Mouse (Mus musculus): ENCODE measurements around the gene Nudt17.

DNA sequence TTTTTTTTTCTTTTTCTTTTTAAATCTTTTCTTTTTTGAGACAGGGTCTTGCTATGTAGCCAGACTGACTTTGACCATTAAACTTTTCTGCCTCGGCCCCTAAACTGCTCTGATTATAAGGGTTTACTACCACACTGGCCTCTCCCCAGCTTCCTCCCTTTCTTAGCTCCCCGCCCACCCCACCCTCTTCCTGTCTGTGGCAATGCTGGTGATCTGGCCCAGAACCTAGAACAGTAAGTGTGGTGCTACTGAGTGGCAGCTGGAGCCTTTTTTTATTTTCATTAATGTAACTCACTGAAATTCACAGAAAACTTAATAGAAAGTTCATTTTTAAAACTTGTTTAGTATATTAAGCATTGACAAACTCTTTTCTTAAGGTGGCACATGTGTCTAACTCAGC lies 7.5 kb upstream of the Nudt17 start:
- TF ChIP-seq CTCF (conservative IDR thresholded peaks at IDR 0.05; ENCODE audit: low read length) (no peak), POU5F1 (IDR thresholded peaks at IDR 0.05; ENCODE audit: borderline replicate concordance, low read length) (no peak), NANOG (IDR thresholded peaks at IDR 0.05; ENCODE audit: borderline replicate concordance, low read length) (no peak)
